Mouse (Mus musculus) gastrocnemius, postnatal 25 days (tissue): Measurements from ENCODE around the gene Adora1. TPM values are rescaled to one million over a fixed set of nuclear protein-coding genes. Genes with fewer than 3 reads are reported as not detected.

ENCODE experiments used
- DNase-seq: peaks from one replicate; pipeline ENCODE4 v3.0.0; 2022
- total RNA-seq, 2 experiments: library from RNA; stranded (reverse); gene quantifications; 1 replicate in 1 of 2; 2 replicates in 1 of 2; pipeline ENCODE4 v1.2.3; 2021

Gene Adora1
- total RNA-seq, 2 experiments from 2014 or later = 0.49 to 2.7 TPM

DNA sequence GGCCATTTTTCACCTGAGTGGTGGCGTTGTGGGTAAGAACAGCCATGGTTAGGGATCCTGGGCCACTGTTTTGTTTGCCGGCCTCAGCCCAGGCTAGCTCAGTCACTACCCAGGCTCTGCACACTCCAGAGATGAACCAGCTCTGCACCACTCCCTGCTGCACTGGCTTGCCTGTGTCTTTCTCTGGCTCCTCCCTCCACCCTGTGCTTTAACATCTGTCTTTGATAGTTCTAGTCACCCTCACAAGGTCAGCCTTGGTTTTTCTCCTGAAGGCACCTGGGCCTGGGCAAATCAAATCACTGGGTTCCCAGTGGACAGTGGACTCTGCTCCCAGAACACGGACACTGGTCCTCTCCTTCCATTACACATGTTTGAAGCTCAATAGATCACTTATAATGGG lies 81.1 kb downstream of the Adora1 start:
- DNase-seq = no peak

DNA sequence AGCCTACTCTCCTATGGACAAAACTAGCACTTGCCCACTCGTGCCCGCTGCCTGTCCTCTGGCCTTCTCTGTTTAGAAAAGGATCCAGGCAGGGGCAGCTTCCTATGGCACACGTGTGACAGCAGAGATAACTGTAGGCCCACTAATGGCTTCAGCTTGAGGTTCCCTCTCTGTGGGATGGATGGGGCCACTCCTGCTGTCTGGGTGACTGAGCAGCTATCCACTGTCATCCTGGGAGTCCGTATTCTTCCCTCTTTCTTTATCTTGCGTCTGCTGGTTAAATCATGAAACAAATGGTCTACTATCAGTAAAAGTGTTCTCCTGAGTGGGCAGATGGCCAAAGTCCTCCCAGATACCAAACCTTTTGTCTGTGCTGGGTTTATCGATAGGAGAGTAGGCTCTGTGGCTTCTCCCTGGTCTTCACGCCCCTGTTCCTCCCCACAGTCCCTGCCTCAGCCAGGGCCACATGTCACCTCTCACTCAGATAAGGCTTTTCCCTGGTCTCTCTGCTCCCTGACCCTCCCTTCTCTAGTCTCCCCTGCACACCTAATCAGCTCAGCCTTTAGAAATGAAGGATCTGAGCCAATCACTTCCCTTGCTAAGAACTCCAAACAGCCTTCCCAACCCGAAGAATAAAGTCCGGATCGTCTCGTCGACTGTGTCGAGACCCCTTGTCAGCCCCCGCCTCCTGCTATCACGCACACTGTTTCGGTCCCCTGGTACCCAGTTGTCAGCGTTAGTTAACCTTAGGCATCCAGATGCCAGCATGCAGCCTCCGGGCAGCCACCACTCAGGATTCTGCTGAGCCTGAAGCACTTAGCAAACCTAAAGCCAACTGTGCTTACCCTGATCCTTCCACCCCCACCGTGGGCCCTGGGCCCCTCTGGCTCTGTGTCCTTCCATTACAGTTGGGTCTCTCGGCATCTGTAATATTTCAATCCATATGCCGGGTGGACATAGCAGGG lies 82.3 kb downstream of the Adora1 start:
- DNase-seq = no peak

DNA sequence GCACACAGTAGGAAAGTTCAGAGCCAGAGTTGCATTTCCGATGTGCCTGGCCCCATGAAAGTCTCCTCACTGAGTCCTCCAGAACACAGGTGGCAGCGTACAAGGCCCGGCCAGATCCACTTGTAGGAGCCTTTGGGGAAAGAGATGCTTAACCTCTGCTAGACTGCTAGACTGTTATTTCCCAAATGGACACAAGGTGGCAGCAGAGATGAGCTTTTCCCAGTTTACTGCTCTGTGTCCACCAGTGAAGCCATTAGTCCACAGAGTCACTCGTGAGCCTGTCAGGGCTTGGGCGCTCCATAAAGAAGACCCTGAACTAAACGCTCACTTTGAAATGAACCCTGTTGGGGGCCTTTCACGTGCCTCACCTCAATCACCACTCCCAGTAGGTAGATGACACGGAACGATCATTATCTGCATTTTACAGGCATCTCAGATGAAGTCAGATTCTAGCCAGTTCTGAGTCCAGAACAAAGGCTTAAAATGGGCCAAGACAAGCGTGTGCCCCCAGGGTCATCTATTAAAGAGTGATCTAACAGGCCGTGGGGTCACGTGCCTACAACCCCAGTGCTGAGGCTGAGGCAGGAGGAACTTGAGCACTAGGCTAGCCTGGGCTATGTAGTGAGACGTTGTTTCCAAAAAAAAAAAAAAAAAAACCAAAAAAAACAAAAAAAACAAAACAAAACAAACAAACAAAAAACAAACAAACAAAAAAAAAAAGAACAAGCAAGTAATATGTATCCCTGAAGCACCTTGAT lies 83.4 kb downstream of the Adora1 start:
- DNase-seq = peak; percentile 65

- DNase-seq = no peak
Observed at GRCm38 (mm10) chr1:134150745-134151144, 84.5 kb downstream of the Adora1 start.

- no peak for DNase-seq
Observed at GRCm38 (mm10) chr1:134150076-134150475, 85.2 kb downstream of the Adora1 start.

Other genes starting within 250 kb of the Adora1 start
- 100 to 1,000 TPM in 1 of 2 experiments, 10 to 100 TPM in 1; 33.0 to 107 TPM for gene Fmod, start 198.2 kb downstream of the Adora1 start, total RNA-seq
- gene Btg2, start 156.3 kb downstream of the Adora1 start, total RNA-seq = 10 to 100 TPM; 15.1 to 27.0 TPM
- not detected for gene Chit1, start 124.2 kb downstream of the Adora1 start, total RNA-seq
- 1 to 10 TPM in 1 of 2 experiments, under 1 TPM in 1; 0.91 to 1.7 TPM for gene Chil1, start 53.3 kb downstream of the Adora1 start, total RNA-seq
- 100 to 1,000 TPM; 335 to 488 TPM for gene Mybph, start 42.0 kb downstream of the Adora1 start, total RNA-seq
- 10 to 100 TPM; 16.2 to 26.0 TPM for gene Myog, start 54.6 kb upstream of the Adora1 start, total RNA-seq
- gene Ppfia4, start 97.5 kb upstream of the Adora1 start, total RNA-seq = 1 to 10 TPM in 1 of 2 experiments, under 1 TPM in 1; 0.97 to 1.0 TPM
- 10 to 100 TPM; 13.2 to 15.1 TPM for gene Tmem183a, start 126.5 kb upstream of the Adora1 start, total RNA-seq
- not detected for gene 4933406M09Rik, start 150.5 kb upstream of the Adora1 start, total RNA-seq
- 10 to 100 TPM; 80.3 to 88.3 TPM for gene Cyb5r1, start 170.1 kb upstream of the Adora1 start, total RNA-seq
- gene Adipor1, start 179.9 kb upstream of the Adora1 start, total RNA-seq = 100 to 1,000 TPM; 149 to 152 TPM
- 10 to 100 TPM; 13.4 to 15.1 TPM for gene Klhl12, start 220.1 kb upstream of the Adora1 start, total RNA-seq